Mouse (Mus musculus) neural tube, embryonic 14.5 days (tissue): ENCODE results near the gene Gsdma. TPM values are rescaled to one million over a fixed set of nuclear protein-coding genes. Genes with fewer than 3 reads are reported as not detected.

ENCODE experiments used
- ATAC-seq: fragments of 200-750 bp; cut with Nextera tagmentation; 2 replicates; pipeline ENCODE4 v1.8.0; 2017; ENCODE audit warnings: low read depth, mild to moderate bottlenecking, moderate TSS enrichment, moderate library complexity
- H3K27ac ChIP-seq: fragments of 300-500 bp; sonication (generic); 2 replicates; pipeline ENCODE4 v1.5.1; 2014; ENCODE audit warnings: low read depth, mild to moderate bottlenecking, control low read depth, low read length, moderate library complexity, mixed read lengths
- H3K27me3 ChIP-seq: fragments of 300-500 bp; sonication (generic); 2 replicates; pipeline ENCODE4 v1.6.1; 2014; ENCODE audit warnings: low read length; ENCODE audit not compliant: control insufficient read depth, insufficient read depth
- H3K36me3 ChIP-seq: fragments of 300-500 bp; sonication (generic); 2 replicates; pipeline ENCODE4 v1.6.1; 2014; ENCODE audit warnings: low read length, mixed read lengths; ENCODE audit not compliant: control insufficient read depth, insufficient read depth
- H3K4me1 ChIP-seq: fragments of 300-500 bp; sonication (generic); 2 replicates; pipeline ENCODE4 v1.6.1; 2014; ENCODE audit warnings: low read length; ENCODE audit not compliant: control insufficient read depth, insufficient read depth
- H3K4me2 ChIP-seq: fragments of 300-500 bp; sonication (generic); 2 replicates; pipeline ENCODE4 v1.6.1; 2014; ENCODE audit warnings: mild to moderate bottlenecking, low read depth, low read length, control low read depth
- H3K4me3 ChIP-seq: fragments of 300-500 bp; sonication (generic); 2 replicates; pipeline ENCODE4 v1.5.1; 2014; ENCODE audit warnings: low read depth, low read length, control low read depth, mixed read lengths
- H3K9ac ChIP-seq: fragments of 300-500 bp; sonication (generic); replicated peaks from 2 replicates; pipeline ENCODE4 v1.6.1; 2014; ENCODE audit warnings: low read depth, mild to moderate bottlenecking, control low read depth, low read length, mixed read lengths
- H3K9me3 ChIP-seq: fragments of 300-500 bp; sonication (generic); 2 replicates; pipeline ENCODE4 v1.6.1; 2016; ENCODE audit warnings: low read length; ENCODE audit not compliant: control insufficient read depth
- WGBS: fragments of 180-500 bp; shearing (Covaris S2); extraction: QIAGEN DNeasy Blood & Tissue Kit; methylation state at CpG from one replicate; pipeline ENCODE4 v1.1.7; 2014; 5-methylcytosine and 5-hydroxymethylcytosine counted together
- polyA plus RNA-seq: library from polyadenylated mRNA; unstranded; fragments of >200 nt; fragmentation: Nextera tagmentation; extraction: Ambion mirVana; gene quantifications from 2 replicates; pipeline ENCODE4 v1.2.1, GENCODE M21; 2014

Gsdma gene
- polyA plus RNA-seq, 1 experiment from 2014 or later: not detected

- H3K27me3 ChIP-seq: no peaks in the 10 kb centered on the region
- H3K36me3 ChIP-seq: peaks cover 61% of the 10 kb centered on the region
- no peak overlapping the region for H3K27ac ChIP-seq
- no peaks in the 10 kb centered on the region for H3K9me3 ChIP-seq
- 92% methylated on average over 4 of the region's 4 CpGs for WGBS
- no peak overlapping the region for H3K4me3 ChIP-seq
- no peak for ATAC-seq
- H3K4me1 ChIP-seq: peaks cover 7% of the 10 kb centered on the region
- H3K4me2 ChIP-seq: no peak overlapping the region
- H3K9ac ChIP-seq: no peak overlapping the region
Observed at GRCm38 (mm10) chr11:98686976-98687375, 22.8 kb downstream of the Gsdma start.

GRCm38 (mm10) chr11:98688009-98688408, 23.9 kb downstream of the Gsdma start:
- Histone ChIP-seq H3K9me3 (no peaks in the 10 kb centered on the region), H3K4me3 (no peak overlapping the region), H3K27ac (no peak overlapping the region), H3K9ac (no peak overlapping the region), H3K27me3 (no peaks in the 10 kb centered on the region), H3K4me2 (no peak overlapping the region), H3K36me3 (peaks cover 71% of the 10 kb centered on the region), H3K4me1 (peaks cover 7% of the 10 kb centered on the region)
- WGBS: 93% methylated on average over 8 of the region's 8 CpGs
- no peak for ATAC-seq

- Histone ChIP-seq H3K36me3 (peaks cover 68% of the 10 kb centered on the region), H3K9ac (no peak overlapping the region), H3K27me3 (no peaks in the 10 kb centered on the region), H3K4me1 (no peaks in the 10 kb centered on the region), H3K4me3 (no peak overlapping the region), H3K9me3 (no peaks in the 10 kb centered on the region), H3K27ac (no peak overlapping the region), H3K4me2 (no peak overlapping the region)
- 75% methylated on average over 13 of the region's 13 CpGs for WGBS
- no peak for ATAC-seq
Observed at GRCm38 (mm10) chr11:98693201-98693600, 29.1 kb downstream of the Gsdma start.

GRCm38 (mm10) chr11:98693746-98694145, 29.6 kb downstream of the Gsdma start:
- Histone ChIP-seq H3K4me2 (no peak overlapping the region), H3K27me3 (no peaks in the 10 kb centered on the region), H3K27ac (no peak overlapping the region), H3K4me3 (no peak overlapping the region), H3K36me3 (peaks cover 66% of the 10 kb centered on the region), H3K9me3 (no peaks in the 10 kb centered on the region), H3K9ac (no peak overlapping the region), H3K4me1 (no peaks in the 10 kb centered on the region)
- 92% methylated on average over 9 of the region's 9 CpGs for WGBS
- ATAC-seq: no peak

GRCm38 (mm10) chr11:98694301-98694700, 30.1 kb downstream of the Gsdma start:
- Histone ChIP-seq H3K27me3 (no peaks in the 10 kb centered on the region), H3K4me2 (no peak overlapping the region), H3K4me3 (no peak overlapping the region), H3K4me1 (no peaks in the 10 kb centered on the region), H3K27ac (no peak overlapping the region), H3K36me3 (peaks cover 63% of the 10 kb centered on the region), H3K9me3 (no peaks in the 10 kb centered on the region), H3K9ac (no peak overlapping the region)
- 90% methylated on average over 9 of the region's 9 CpGs for WGBS
- no peak for ATAC-seq

- no peak overlapping the region for H3K4me2 ChIP-seq
- no peak overlapping the region for H3K4me3 ChIP-seq
- H3K4me1 ChIP-seq: no peaks in the 10 kb centered on the region
- no peak overlapping the region for H3K9ac ChIP-seq
- peaks cover 53% of the 10 kb centered on the region for H3K36me3 ChIP-seq
- ATAC-seq: no peak
- H3K27me3 ChIP-seq: no peaks in the 10 kb centered on the region
- WGBS: 75% methylated on average over 14 of the region's 14 CpGs
- H3K27ac ChIP-seq: no peak overlapping the region
- no peaks in the 10 kb centered on the region for H3K9me3 ChIP-seq
Observed at GRCm38 (mm10) chr11:98695408-98695807, 31.3 kb downstream of the Gsdma start.

- no peak overlapping the region for H3K4me2 ChIP-seq
- no peaks in the 10 kb centered on the region for H3K4me1 ChIP-seq
- H3K27ac ChIP-seq: no peak overlapping the region
- peaks cover 41% of the 10 kb centered on the region for H3K36me3 ChIP-seq
- WGBS: 90% methylated on average over 14 of the region's 14 CpGs
- no peaks in the 10 kb centered on the region for H3K9me3 ChIP-seq
- no peaks in the 10 kb centered on the region for H3K27me3 ChIP-seq
- no peak overlapping the region for H3K9ac ChIP-seq
- no peak overlapping the region for H3K4me3 ChIP-seq
- ATAC-seq: no peak
Observed at GRCm38 (mm10) chr11:98696454-98697216, 32.5 kb downstream of the Gsdma start.

- Histone ChIP-seq H3K27ac (no peak overlapping the region), H3K27me3 (no peaks in the 10 kb centered on the region), H3K4me1 (no peaks in the 10 kb centered on the region), H3K4me2 (no peak overlapping the region), H3K9me3 (no peaks in the 10 kb centered on the region), H3K9ac (no peak overlapping the region), H3K4me3 (no peak overlapping the region), H3K36me3 (peaks cover 36% of the 10 kb centered on the region)
- ATAC-seq: no peak
- 91% methylated on average over 12 of the region's 12 CpGs for WGBS
Observed at GRCm38 (mm10) chr11:98697225-98697624, 33.1 kb downstream of the Gsdma start.

- H3K4me1 ChIP-seq: no peaks in the 10 kb centered on the region
- peaks cover 19% of the 10 kb centered on the region for H3K36me3 ChIP-seq
- H3K4me3 ChIP-seq: no peak overlapping the region
- no peaks in the 10 kb centered on the region for H3K9me3 ChIP-seq
- no peak overlapping the region for H3K9ac ChIP-seq
- no peak for ATAC-seq
- no peaks in the 10 kb centered on the region for H3K27me3 ChIP-seq
- 88% methylated on average over 16 of the region's 16 CpGs for WGBS
- H3K4me2 ChIP-seq: no peak overlapping the region
- no peak overlapping the region for H3K27ac ChIP-seq
Observed at GRCm38 (mm10) chr11:98698849-98699640, 34.9 kb downstream of the Gsdma start.
